12 mouse cellular contexts compared by ENCODE assay signal in genomic region chr8:77481791-77482190, GRCm38 (mm10). TPM values are rescaled to one million over a fixed set of nuclear protein-coding genes. Genes with fewer than 3 reads are reported as not detected.
DNase-seq lines count a peak whose midpoint lies in the region; ATAC-seq and TF ChIP-seq lines count a peak whose summit lies in the region.
"Had no signal": no experiment of that assay in that cellular context is flagged by ENCODE, and none has a peak within 500 bp of the region (broad histone marks: within the 10 kb centered on the region; RNA-seq: fewer than 3 reads in every experiment).

No protein-coding gene starts in this region.

- no peaks in the 10 kb centered on the region for H3K36me3 ChIP-seq in forebrain, postnatal 0 days (ENCODE audit: insufficient read depth)
- no peaks in the 10 kb centered on the region for H3K36me3 ChIP-seq in forebrain, embryonic 14.5 days (ENCODE audit: control insufficient read depth, insufficient read depth, low read length)
- H3K36me3 ChIP-seq in lung, postnatal 0 days (ENCODE audit: insufficient read depth, low read length) = no peaks in the 10 kb centered on the region
- H3K36me3 ChIP-seq in heart, embryonic 12.5 days = no peaks in the 10 kb centered on the region
- no peaks in the 10 kb centered on the region for H3K36me3 ChIP-seq in stomach, embryonic 16.5 days (ENCODE audit: control insufficient read depth, insufficient read depth, low read length)
- H3K36me3 ChIP-seq: stomach, embryonic 15.5 days had no signal

- ATAC-seq in forebrain, postnatal 0 days = peak; percentile 27; the same call in 1 of the 2 replicates
- no peak for ATAC-seq in forebrain, embryonic 14.5 days
- ATAC-seq in lung, postnatal 0 days = peak; percentile 18; the same call in 1 of the 2 replicates
- peak; percentile 43; the same call in 1 of the 2 replicates for ATAC-seq in heart, embryonic 12.5 days (ENCODE audit: insufficient number of reproducible peaks, low FRiP score)
- ATAC-seq in stomach, embryonic 16.5 days (ENCODE audit: insufficient read depth, low FRiP score) = no peak
- ATAC-seq: liver, postnatal 0 days had no signal

- H3K9ac ChIP-seq in forebrain, postnatal 0 days = no peak overlapping the region
- no peak overlapping the region for H3K9ac ChIP-seq in forebrain, embryonic 14.5 days (ENCODE audit: low read length)
- H3K9ac ChIP-seq in lung, postnatal 0 days (replicated peaks; ENCODE audit: low read depth) = no peak overlapping the region
- H3K9ac ChIP-seq in heart, embryonic 12.5 days = no peak overlapping the region
- H3K9ac ChIP-seq in stomach, embryonic 16.5 days (ENCODE audit: low read length) = no peak overlapping the region
- H3K9ac ChIP-seq: liver, postnatal 0 days; stomach, embryonic 15.5 days had no signal

- no peak; the same call in 1 of the 2 replicates for TF ChIP-seq EP300 in lung, postnatal 0 days (IDR thresholded peaks at IDR 0.05)

- H3K9me3 ChIP-seq in forebrain, postnatal 0 days (ENCODE audit: low read length) = no peaks in the 10 kb centered on the region
- no peaks in the 10 kb centered on the region for H3K9me3 ChIP-seq in forebrain, embryonic 14.5 days (replicated peaks; ENCODE audit: control insufficient read depth, low read length)
- no peaks in the 10 kb centered on the region for H3K9me3 ChIP-seq in lung, postnatal 0 days (ENCODE audit: low read length)
- no peaks in the 10 kb centered on the region for H3K9me3 ChIP-seq in heart, embryonic 12.5 days (replicated peaks)
- no peaks in the 10 kb centered on the region for H3K9me3 ChIP-seq in stomach, embryonic 16.5 days (replicated peaks; ENCODE audit: control insufficient read depth, low read length)
- H3K9me3 ChIP-seq: stomach, embryonic 15.5 days had no signal

- no peaks in the 10 kb centered on the region for H3K4me1 ChIP-seq in forebrain, postnatal 0 days (ENCODE audit: insufficient read depth)
- no peaks in the 10 kb centered on the region for H3K4me1 ChIP-seq in forebrain, embryonic 14.5 days (ENCODE audit: control insufficient read depth, insufficient read depth, low read length)
- peaks cover 20% of the 10 kb centered on the region for H3K4me1 ChIP-seq in lung, postnatal 0 days (ENCODE audit: insufficient read depth, low read depth, low read length)
- H3K4me1 ChIP-seq in heart, embryonic 12.5 days (replicated peaks) = peaks cover 78% of the 10 kb centered on the region
- H3K4me1 ChIP-seq in stomach, embryonic 16.5 days (ENCODE audit: control insufficient read depth, insufficient read depth, low read length) = peaks cover 50% of the 10 kb centered on the region

- H3K27ac ChIP-seq in forebrain, postnatal 0 days (ENCODE audit: low read depth, low read length) = no peak overlapping the region
- H3K27ac ChIP-seq in forebrain, embryonic 14.5 days (ENCODE audit: low read depth, low read length) = no peak overlapping the region
- H3K27ac ChIP-seq in lung, postnatal 0 days (ENCODE audit: low read length) = no peak overlapping the region
- peak overlapping the region; percentile 74 for H3K27ac ChIP-seq in heart, embryonic 12.5 days (ENCODE audit: poor library complexity, severe bottlenecking)
- H3K27ac ChIP-seq in stomach, embryonic 16.5 days (ENCODE audit: low read length) = 0 out of 2 replicates have a peak overlapping the region, but pooled peaks have one; percentile 30
- H3K27ac ChIP-seq: left cerebral cortex, adult 2 months; stomach, embryonic 15.5 days had no signal

- TF ChIP-seq CTCF in forebrain, postnatal 0 days (IDR thresholded peaks at IDR 0.05; ENCODE audit: low read depth) = no peak
- no peak for TF ChIP-seq CTCF in lung, postnatal 0 days (IDR thresholded peaks at IDR 0.05)

- no peak for DNase-seq in forebrain, postnatal 0 days
- DNase-seq in forebrain, embryonic 14.5 days (ENCODE audit: low spot score) = no peak
- DNase-seq in lung, postnatal 0 days (ENCODE audit: low spot score) = no peak
- DNase-seq in lung, postnatal 25 days (ENCODE audit: low spot score) = no peak
- no peak for DNase-seq in cerebellum, adult 9-10 months
- DNase-seq in spleen, postnatal 10 days (ENCODE audit: low spot score in 2 of 2) = no peak
- DNase-seq: kidney, adult 2 months; liver, postnatal 0 days had no signal

- WGBS in forebrain, postnatal 0 days = 73% methylated on average over 6 of the region's 6 CpGs
- WGBS in forebrain, embryonic 14.5 days = 86% methylated on average over 6 of the region's 6 CpGs
- 52% methylated on average over 6 of the region's 6 CpGs for WGBS in lung, postnatal 0 days
- 37% methylated on average over 6 of the region's 6 CpGs for WGBS in heart, embryonic 12.5 days
- WGBS in stomach, embryonic 16.5 days = 63% methylated on average over 6 of the region's 6 CpGs

- no peaks in the 10 kb centered on the region for H3K27me3 ChIP-seq in forebrain, postnatal 0 days (ENCODE audit: insufficient read depth, low read length)
- no peaks in the 10 kb centered on the region for H3K27me3 ChIP-seq in forebrain, embryonic 14.5 days (replicated peaks; ENCODE audit: control insufficient read depth, insufficient read depth, low read length)
- H3K27me3 ChIP-seq in lung, postnatal 0 days (replicated peaks; ENCODE audit: insufficient read depth, low read length) = no peaks in the 10 kb centered on the region
- no peaks in the 10 kb centered on the region for H3K27me3 ChIP-seq in heart, embryonic 12.5 days (replicated peaks)
- no peaks in the 10 kb centered on the region for H3K27me3 ChIP-seq in stomach, embryonic 16.5 days (ENCODE audit: control insufficient read depth, insufficient read depth, low read length)
- H3K27me3 ChIP-seq: stomach, embryonic 15.5 days had no signal

- no peak overlapping the region for H3K4me2 ChIP-seq in forebrain, postnatal 0 days (ENCODE audit: low read depth)
- H3K4me2 ChIP-seq in forebrain, embryonic 14.5 days (ENCODE audit: low read length) = no peak overlapping the region
- H3K4me2 ChIP-seq in lung, postnatal 0 days (replicated peaks; ENCODE audit: low read depth, low read length) = no peak overlapping the region
- H3K4me2 ChIP-seq in heart, embryonic 12.5 days = peak overlapping the region; percentile 10
- H3K4me2 ChIP-seq in stomach, embryonic 16.5 days (ENCODE audit: low read depth, low read length) = no peak overlapping the region
- H3K4me2 ChIP-seq: stomach, embryonic 15.5 days had no signal

- H3K4me3 ChIP-seq in forebrain, postnatal 0 days (ENCODE audit: low read depth, low read length) = no peak overlapping the region
- H3K4me3 ChIP-seq in forebrain, embryonic 14.5 days (ENCODE audit: low read depth, low read length) = no peak overlapping the region
- no peak overlapping the region for H3K4me3 ChIP-seq in lung, postnatal 0 days (ENCODE audit: low read depth, low read length)
- no peak overlapping the region for H3K4me3 ChIP-seq in heart, embryonic 12.5 days
- no peak overlapping the region for H3K4me3 ChIP-seq in stomach, embryonic 16.5 days (replicated peaks; ENCODE audit: low read length)
- H3K4me3 ChIP-seq: left cerebral cortex, adult 2 months; stomach, embryonic 15.5 days had no signal

RNA-seq across cellular contexts. Expression of gene Arhgap10, which starts 36.0 kb away (rescaled TPM):
- total RNA-seq in forebrain, postnatal 0 days (2014; rRNA removed) = 4.5 and 5.1 TPM in 2 replicates
- polyA plus RNA-seq in forebrain, postnatal 0 days (2015; fragmentation: Nextera tagmentation; extraction: Ambion mirVana) = 2.7 and 3.3 TPM in 2 replicates
- polyA plus RNA-seq in forebrain, embryonic 14.5 days (2014; fragmentation: Nextera tagmentation; extraction: Ambion mirVana) = 3.6 and 4.2 TPM in 2 replicates
- 14.9 and 15.9 TPM in 2 replicates for polyA plus RNA-seq in lung, postnatal 0 days (2015; fragmentation: Nextera tagmentation; extraction: Ambion mirVana)
- polyA plus RNA-seq in heart, embryonic 12.5 days (2016; fragmentation: Nextera tagmentation; extraction: Ambion mirVana) = 23.8 and 25.3 TPM in 2 replicates
- 32.8 and 33.4 TPM in 2 replicates for polyA plus RNA-seq in stomach, embryonic 16.5 days (2015; fragmentation: Nextera tagmentation; extraction: Ambion mirVana)

Comparison
In these comparisons a context has a peak if more than half of its experiments do, and no peak if none do; other contexts are left out.
1. ATAC-seq: peak in forebrain, postnatal 0 days (single experiment), lung, postnatal 0 days (single experiment) and heart, embryonic 12.5 days (single experiment); none in forebrain, embryonic 14.5 days (single experiment) and stomach, embryonic 16.5 days (single experiment).
2. H3K27ac ChIP-seq: peak in heart, embryonic 12.5 days (single experiment) and stomach, embryonic 16.5 days (single experiment); none in forebrain, postnatal 0 days (single experiment), forebrain, embryonic 14.5 days (single experiment) and lung, postnatal 0 days (single experiment).